Comparison of ENCODE assay signal across 8 mouse cellular contexts in genomic region chr7:112502050-112502809, GRCm38 (mm10).
DNase-seq lines count a peak whose midpoint lies in the region; ATAC-seq and TF ChIP-seq lines count a peak whose summit lies in the region.

No protein-coding gene starts in this region.

- peak; percentile 12 for DNase-seq in gastrocnemius, postnatal 14 days
- no peak for DNase-seq in gastrocnemius, adult 8-10 months (ENCODE audit: low spot score in 2 of 2)
- no peak for DNase-seq in ovary, adult 18-20 months (ENCODE audit: low spot score)

- intact Hi-C loops in gastrocnemius, postnatal 14 days (cut with DNase I; ENCODE audit: low total_unique reads), result no loop called here

- 32% methylated on average over 18 of the region's 18 CpGs for WGBS in kidney, embryonic 16.5 days
- 21% methylated on average over 18 of the region's 18 CpGs for WGBS in stomach, embryonic 15.5 days
- 40% methylated on average over 18 of the region's 18 CpGs for WGBS in liver, embryonic 12.5 days (ENCODE audit: insufficient replicate concordance)

- H3K79me2 ChIP-seq in C2C12 (ENCODE audit: control insufficient read depth, insufficient read depth), result peaks cover 65% of the 10 kb centered on the region

- H3K27me3 ChIP-seq in C2C12 (ENCODE audit: control insufficient read depth, insufficient read depth, insufficient read length), result no peaks in the 10 kb centered on the region
- no peaks in the 10 kb centered on the region for H3K27me3 ChIP-seq in kidney, embryonic 16.5 days (ENCODE audit: insufficient read depth, low read length)
- no peaks in the 10 kb centered on the region for H3K27me3 ChIP-seq in stomach, embryonic 15.5 days (replicated peaks)
- H3K27me3 ChIP-seq in liver, embryonic 12.5 days (replicated peaks), result no peaks in the 10 kb centered on the region

- H3K9me3 ChIP-seq in kidney, embryonic 16.5 days (ENCODE audit: low read length), result no peaks in the 10 kb centered on the region
- no peaks in the 10 kb centered on the region for H3K9me3 ChIP-seq in stomach, embryonic 15.5 days
- no peaks in the 10 kb centered on the region for H3K9me3 ChIP-seq in liver, embryonic 12.5 days (replicated peaks)

- TF ChIP-seq POLR2A in embryonic fibroblast, embryonic 13.5 days (IDR thresholded peaks at IDR 0.05; ENCODE audit: low read depth, low read length), result no peak

- TF ChIP-seq CTCF in C2C12 (IDR thresholded peaks at IDR 0.05; ENCODE audit: control insufficient read depth, insufficient read depth, insufficient read length), result no peak
- TF ChIP-seq CTCF in embryonic fibroblast, embryonic 13.5 days (IDR thresholded peaks at IDR 0.05; ENCODE audit: borderline replicate concordance, insufficient read depth, low read length), result no peak

- ATAC-seq in kidney, embryonic 16.5 days (ENCODE audit: low FRiP score, low TSS enrichment), result no peak
- ATAC-seq in stomach, embryonic 15.5 days (ENCODE audit: insufficient read depth, low FRiP score, low read depth), result no peak
- ATAC-seq in liver, embryonic 12.5 days, result no peak

- H3K9ac ChIP-seq in kidney, embryonic 16.5 days (replicated peaks; ENCODE audit: low read length), result no peak overlapping the region
- H3K9ac ChIP-seq in stomach, embryonic 15.5 days, result no peak overlapping the region
- no peak overlapping the region for H3K9ac ChIP-seq in liver, embryonic 12.5 days

- peaks cover 12% of the 10 kb centered on the region for H3K79me3 ChIP-seq in C2C12 (ENCODE audit: low read depth)

- H3K4me1 ChIP-seq in embryonic fibroblast, embryonic 13.5 days (ENCODE audit: control insufficient read depth, insufficient read depth, low read length), result peaks cover 27% of the 10 kb centered on the region
- H3K4me1 ChIP-seq in kidney, embryonic 16.5 days (ENCODE audit: insufficient read depth, low read length), result peaks cover 63% of the 10 kb centered on the region
- peaks cover 52% of the 10 kb centered on the region for H3K4me1 ChIP-seq in stomach, embryonic 15.5 days
- peaks cover 17% of the 10 kb centered on the region for H3K4me1 ChIP-seq in liver, embryonic 12.5 days

- H3K4me3 ChIP-seq in C2C12 (ENCODE audit: insufficient read depth, poor library complexity, severe bottlenecking), result no peak overlapping the region
- no peak overlapping the region for H3K4me3 ChIP-seq in embryonic fibroblast, embryonic 13.5 days (ENCODE audit: insufficient read depth, low read length)
- H3K4me3 ChIP-seq in kidney, embryonic 16.5 days (ENCODE audit: low read length), result no peak overlapping the region
- no peak overlapping the region for H3K4me3 ChIP-seq in stomach, embryonic 15.5 days (replicated peaks)
- H3K4me3 ChIP-seq in liver, embryonic 12.5 days, result no peak overlapping the region

- H3ac ChIP-seq in C2C12 (ENCODE audit: control insufficient read depth, insufficient read length, low read depth), result no peak overlapping the region

- H3K4me2 ChIP-seq in kidney, embryonic 16.5 days (replicated peaks; ENCODE audit: low read depth, low read length), result no peak overlapping the region
- H3K4me2 ChIP-seq in stomach, embryonic 15.5 days, result peak overlapping the region; percentile 27
- H3K4me2 ChIP-seq in liver, embryonic 12.5 days, result no peak overlapping the region

- peak overlapping the region; percentile 88 for H3K27ac ChIP-seq in embryonic fibroblast, embryonic 13.5 days (ENCODE audit: insufficient read depth, low read length)
- peak overlapping the region; percentile 31; the same call in 1 of the 2 replicates for H3K27ac ChIP-seq in kidney, embryonic 16.5 days (ENCODE audit: low read length)
- H3K27ac ChIP-seq in stomach, embryonic 15.5 days, result peak overlapping the region; percentile 96
- no peak overlapping the region for H3K27ac ChIP-seq in liver, embryonic 12.5 days

- H3K36me3 ChIP-seq in C2C12 (ENCODE audit: control insufficient read depth, insufficient read depth), result no peaks in the 10 kb centered on the region
- no peaks in the 10 kb centered on the region for H3K36me3 ChIP-seq in kidney, embryonic 16.5 days (ENCODE audit: insufficient read depth, low read length)
- H3K36me3 ChIP-seq in stomach, embryonic 15.5 days, result no peaks in the 10 kb centered on the region
- no peaks in the 10 kb centered on the region for H3K36me3 ChIP-seq in liver, embryonic 12.5 days

TF ChIP-seq in C2C12, 6 proteins besides CTCF, POLR2A, EP300 and RAD21:
- TF ChIP-seq CEBPB (IDR thresholded peaks at IDR 0.05; ENCODE audit: low read depth) (no peak), USF1 (IDR thresholded peaks at IDR 0.05; ENCODE audit: low read depth) (peak; percentile 70), MYOD1 (IDR thresholded peaks at IDR 0.05; ENCODE audit: control insufficient read depth, insufficient read length, low read depth) (no peak), FOSL1 (IDR thresholded peaks at IDR 0.05; ENCODE audit: insufficient read depth, low read length, poor library complexity, severe bottlenecking) (no peak), MAX (IDR thresholded peaks at IDR 0.05) (no peak)
